Mouse (Mus musculus) kidney, adult 18-20 months (tissue): ENCODE measurements around the gene Erbb3.

Experiments
- DNase-seq: peaks from one replicate; pipeline ENCODE4 v3.0.0; 2021

Erbb3 gene

GRCm38 (mm10) chr10:128524732-128525662 lies 64.5 kb downstream of the Erbb3 start:
- DNase-seq = peak; percentile 55

- DNase-seq = no peak
These were observed 65.2 kb downstream of the Erbb3 start for GRCm38 (mm10) chr10:128524111-128524731.

GRCm38 (mm10) chr10:128522351-128522750 lies 67.1 kb downstream of the Erbb3 start:
- no peak for DNase-seq

- no peak for DNase-seq
These were observed 68.9 kb downstream of the Erbb3 start for GRCm38 (mm10) chr10:128520591-128520990.

- DNase-seq = peak; percentile 65
These were observed 70.6 kb downstream of the Erbb3 start for GRCm38 (mm10) chr10:128518833-128519232.
